Mouse (Mus musculus) limb, embryonic 10.5 days (tissue): ENCODE data around the gene Syngr3. TPM values are rescaled to one million over a fixed set of nuclear protein-coding genes. Genes with fewer than 3 reads are reported as not detected.

Source experiments
- polyA plus RNA-seq: library from polyadenylated mRNA; unstranded; fragments of >200 nt; fragmentation: Nextera tagmentation; extraction: Ambion mirVana; gene quantifications from 2 replicates; pipeline ENCODE4 v1.2.1, GENCODE M21; 2016

Syngr3 gene
- polyA plus RNA-seq, 1 experiment from 2014 or later, result 7.0 TPM

Other genes starting within 250 kb of the Syngr3 start
- 1.7 and 2.7 TPM in 2 replicates for gene Dnase1l2, start 246.8 kb downstream of the Syngr3 start, polyA plus RNA-seq
- gene E4f1, start 219.6 kb downstream of the Syngr3 start, polyA plus RNA-seq, result 35.0 and 38.7 TPM in 2 replicates
- 68.8 and 76.1 TPM in 2 replicates for gene Pgp, start 219.6 kb downstream of the Syngr3 start, polyA plus RNA-seq
- gene Bricd5, start 216.1 kb downstream of the Syngr3 start, polyA plus RNA-seq, result 0.24 TPM in 1 of 2 replicates, not detected in the other
- gene Mlst8, start 210.9 kb downstream of the Syngr3 start, polyA plus RNA-seq, result 31.6 and 42.2 TPM in 2 replicates
- gene Caskin1, start 201.4 kb downstream of the Syngr3 start, polyA plus RNA-seq, result 1.4 and 3.6 TPM in 2 replicates
- gene Traf7, start 162.0 kb downstream of the Syngr3 start, polyA plus RNA-seq, result 125 and 136 TPM in 2 replicates
- gene Rab26, start 155.7 kb downstream of the Syngr3 start, polyA plus RNA-seq, result 2.4 and 3.8 TPM in 2 replicates
- 18.9 and 24.7 TPM in 2 replicates for gene Pkd1, start 140.1 kb downstream of the Syngr3 start, polyA plus RNA-seq
- gene Tsc2, start 57.3 kb downstream of the Syngr3 start, polyA plus RNA-seq, result 63.2 and 79.5 TPM in 2 replicates
- gene Nthl1, start 57.3 kb downstream of the Syngr3 start, polyA plus RNA-seq, result 27.5 and 31.2 TPM in 2 replicates
- gene Slc9a3r2, start 39.6 kb downstream of the Syngr3 start, polyA plus RNA-seq, result 47.2 and 57.1 TPM in 2 replicates
- gene Npw, start 31.5 kb downstream of the Syngr3 start, polyA plus RNA-seq, result 0.88 and 1.1 TPM in 2 replicates
- 34.5 and 36.7 TPM in 2 replicates for gene Zfp598, start 20.3 kb downstream of the Syngr3 start, polyA plus RNA-seq
- gene Gfer, start 6.2 kb upstream of the Syngr3 start, polyA plus RNA-seq, result 52.9 and 61.2 TPM in 2 replicates
- gene Noxo1, start 6.3 kb upstream of the Syngr3 start, polyA plus RNA-seq, result 0.59 and 2.3 TPM in 2 replicates
- 165 and 183 TPM in 2 replicates for gene Tbl3, start 17.7 kb upstream of the Syngr3 start, polyA plus RNA-seq
- gene Rnf151, start 28.1 kb upstream of the Syngr3 start, polyA plus RNA-seq, result 0.21 and 0.38 TPM in 2 replicates
- 1,693 and 2,093 TPM in 2 replicates for gene Rps2, start 28.2 kb upstream of the Syngr3 start, polyA plus RNA-seq
- gene Ndufb10, start 34.5 kb upstream of the Syngr3 start, polyA plus RNA-seq, result 202 and 204 TPM in 2 replicates
- 0.15 TPM in 1 of 2 replicates, not detected in the other for gene Rpl3l, start 37.9 kb upstream of the Syngr3 start, polyA plus RNA-seq
- 19.9 and 23.6 TPM in 2 replicates for gene Msrb1, start 46.7 kb upstream of the Syngr3 start, polyA plus RNA-seq
- gene Hs3st6, start 63.0 kb upstream of the Syngr3 start, polyA plus RNA-seq, result 3.2 and 4.2 TPM in 2 replicates
- gene Meiob, start 114.3 kb upstream of the Syngr3 start, polyA plus RNA-seq, result not detected in 2 replicates
- 26.0 and 28.0 TPM in 2 replicates for gene Hagh, start 150.2 kb upstream of the Syngr3 start, polyA plus RNA-seq
- gene Fahd1, start 160.4 kb upstream of the Syngr3 start, polyA plus RNA-seq, result 14.5 and 17.6 TPM in 2 replicates
- gene Igfals, start 176.0 kb upstream of the Syngr3 start, polyA plus RNA-seq, result 0.55 and 0.84 TPM in 2 replicates
- gene Nubp2, start 196.4 kb upstream of the Syngr3 start, polyA plus RNA-seq, result 72.7 and 79.7 TPM in 2 replicates
- gene Spsb3, start 196.7 kb upstream of the Syngr3 start, polyA plus RNA-seq, result 48.0 and 50.8 TPM in 2 replicates
- gene Eme2, start 205.1 kb upstream of the Syngr3 start, polyA plus RNA-seq, result 22.1 and 30.6 TPM in 2 replicates
- gene Mrps34, start 205.2 kb upstream of the Syngr3 start, polyA plus RNA-seq, result 104 and 105 TPM in 2 replicates
- gene Nme3, start 206.5 kb upstream of the Syngr3 start, polyA plus RNA-seq, result 43.6 and 47.0 TPM in 2 replicates
- gene Mapk8ip3, start 247.0 kb upstream of the Syngr3 start, polyA plus RNA-seq, result 32.1 and 39.3 TPM in 2 replicates